Mouse (Mus musculus): ENCODE data around the gene Rpl7a.
A peak's percentile ranks its signal among the peaks of the same experiment; 100 is the strongest.
"Not testable (repeated sequence)": the region's sequence is repeated elsewhere in the genome, so short reads cannot be mapped to it uniquely, and the experiment has no call there.

Gene Rpl7a

GRCm38 (mm10) chr2:26910124-26910993, at the start of gene Rpl7a, which contains the start of gene Med22:
TSS of gene Rpl7a (plus strand) at chr2:26910764.
TSS of gene Med22 (minus strand) at chr2:26910677.
- peak; percentile 99 to 100 for DNase-seq

- DNase-seq = no peak
These were observed 47.7 kb upstream of the Rpl7a start for GRCm38 (mm10) chr2:26862856-26863255.

GRCm38 (mm10) chr2:26864879-26865278, 45.7 kb upstream of the Rpl7a start, which contains the start of gene Abo:
TSS of gene Abo (minus strand) at chr2:26864979.
- no peak for DNase-seq

GRCm38 (mm10) chr2:26870666-26871065, 39.9 kb upstream of the Rpl7a start:
- no peak for DNase-seq

- DNase-seq = no peak
These were observed 32.0 kb upstream of the Rpl7a start for GRCm38 (mm10) chr2:26878571-26878970.

- not testable (repeated sequence) for DNase-seq
These were observed 25.0 kb upstream of the Rpl7a start for GRCm38 (mm10) chr2:26885541-26885940.

- not testable (repeated sequence) for DNase-seq
These were observed 24.4 kb upstream of the Rpl7a start for GRCm38 (mm10) chr2:26886170-26886569.

- no peak for DNase-seq
These were observed 14.7 kb upstream of the Rpl7a start for GRCm38 (mm10) chr2:26895898-26896297.

- no peak for DNase-seq
These were observed 9.8 kb upstream of the Rpl7a start for GRCm38 (mm10) chr2:26900731-26901130.

GRCm38 (mm10) chr2:26901834-26902400, 8.6 kb upstream of the Rpl7a start:
- no peak for DNase-seq

- DNase-seq = peak; percentile 95 to 97
These were observed 7.9 kb upstream of the Rpl7a start, which contains the start of gene Surf6 for GRCm38 (mm10) chr2:26902467-26903220. TSS of gene Surf6 (minus strand) at chr2:26902879.

- no peak for DNase-seq
These were observed 7.3 kb upstream of the Rpl7a start for GRCm38 (mm10) chr2:26903311-26903710.

GRCm38 (mm10) chr2:26905936-26906335, 4.6 kb upstream of the Rpl7a start:
- no peak for DNase-seq

- no peak for DNase-seq
These were observed 4.1 kb upstream of the Rpl7a start for GRCm38 (mm10) chr2:26906431-26906830.

- no peak for DNase-seq
These were observed 3.5 kb upstream of the Rpl7a start for GRCm38 (mm10) chr2:26907109-26907508.

GRCm38 (mm10) chr2:26908710-26909386, 1.7 kb upstream of the Rpl7a start:
- peak; percentile 37 to 55 for DNase-seq

GRCm38 (mm10) chr2:26909387-26909784, 1.2 kb upstream of the Rpl7a start:
- DNase-seq = no peak

GRCm38 (mm10) chr2:26910994-26911765, 616 bp downstream of the Rpl7a start:
- peak in 1 of 2 experiments; percentile 68 for DNase-seq

GRCm38 (mm10) chr2:26912253-26912770, 1.7 kb downstream of the Rpl7a start:
- no peak for DNase-seq

GRCm38 (mm10) chr2:26913416-26914147, 3.0 kb downstream of the Rpl7a start:
- peak in 1 of 2 experiments; percentile 2 for DNase-seq
